10 mouse cellular contexts compared by ENCODE assay signal in the genomic region with DNA sequence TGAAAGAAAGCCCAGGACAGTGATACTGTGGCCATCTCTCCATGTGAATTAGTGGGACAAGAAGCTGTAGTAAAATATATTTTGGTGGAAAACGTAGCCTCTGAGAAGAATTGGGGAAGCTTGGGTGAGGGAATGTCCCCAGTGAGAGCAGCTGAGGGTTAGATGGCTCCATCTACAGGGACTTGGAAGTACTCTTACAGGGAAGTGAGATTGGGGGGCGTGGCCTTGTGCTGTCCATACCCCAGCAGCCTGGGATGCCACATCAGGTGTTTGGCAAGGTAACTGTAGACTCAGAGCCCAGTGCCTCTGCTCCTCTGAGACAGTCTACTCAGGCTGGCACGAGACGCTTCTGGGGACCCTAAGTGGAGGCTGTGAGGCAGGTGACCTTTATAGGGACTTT. TPM values are rescaled to one million over a fixed set of nuclear protein-coding genes. Genes with fewer than 3 reads are reported as not detected.
A peak's percentile ranks its signal among the peaks of the same experiment; 100 is the strongest.
DNase-seq lines count a peak whose midpoint lies in the region; ATAC-seq lines count a peak whose summit lies in the region.
"Had no signal": no experiment of that assay in that cellular context is flagged by ENCODE, and none has a peak within 500 bp of the region (broad histone marks: within the 10 kb centered on the region; RNA-seq: fewer than 3 reads in every experiment).

No protein-coding gene starts in this region.

- no peak overlapping the region for H3K27ac ChIP-seq in heart, embryonic 12.5 days (ENCODE audit: poor library complexity, severe bottlenecking)

- H3K9ac ChIP-seq in heart, embryonic 12.5 days, result no peak overlapping the region

- H3K27me3 ChIP-seq in heart, embryonic 12.5 days (replicated peaks), result peaks cover 9% of the 10 kb centered on the region
- H3K27me3 ChIP-seq in splenic B cell, adult 2 months (ENCODE audit: control insufficient read depth, insufficient read depth, low read length, poor library complexity, severe bottlenecking), result no peaks in the 10 kb centered on the region

- 30% methylated on average over 4 of the region's 4 CpGs for WGBS in heart, embryonic 12.5 days

- H3K4me2 ChIP-seq in heart, embryonic 12.5 days, result no peak overlapping the region

- intact Hi-C loops in heart, postnatal 14 days (cut with DNase I), result no loop called here

- no peaks in the 10 kb centered on the region for H3K4me1 ChIP-seq in heart, embryonic 12.5 days (replicated peaks)

- peak; percentile 10 to 19 for DNase-seq in heart, postnatal 14 days
- DNase-seq in right cerebral cortex, postnatal 4 days, result peak; percentile 9
- DNase-seq in right cerebral cortex, postnatal 14 days, result no peak
- DNase-seq in embryo, embryonic 11 days, result peak; percentile 48
- peak; percentile 58 for DNase-seq in splenic B cell, adult 2 months (ENCODE audit: low read depth, low spot score)
- DNase-seq in adipocyte (ENCODE audit: low spot score), result no peak
- DNase-seq in c-Kit-positive CD71-positive TER-119-positive erythroid progenitor cells, embryonic 14.5 days (ENCODE audit: low spot score), result no peak
- DNase-seq: cerebellum, postnatal 36 days; gastrocnemius, postnatal 25 days had no signal

- H3K4me3 ChIP-seq in heart, embryonic 12.5 days, result no peak overlapping the region

- H3K36me3 ChIP-seq in heart, embryonic 12.5 days, result peaks cover 10% of the 10 kb centered on the region; the same call in 1 of the 2 replicates
- H3K36me3 ChIP-seq in splenic B cell, adult 2 months (ENCODE audit: control insufficient read depth, insufficient read depth, low read length, poor library complexity, severe bottlenecking), result 0 out of 2 replicates have a peak, but pooled peaks cover 2% of the 10 kb centered on the region

- H3K9me3 ChIP-seq in heart, embryonic 12.5 days (replicated peaks), result no peaks in the 10 kb centered on the region

- ATAC-seq in heart, embryonic 12.5 days (ENCODE audit: insufficient number of reproducible peaks, low FRiP score), result no peak

RNA-seq across cellular contexts. Expression of a gene that starts 23.0 kb away (rescaled TPM):
- 10 to 100 TPM; 19.2 to 19.3 TPM for total RNA-seq in heart, postnatal 14 days (2021)
- polyA plus RNA-seq in heart, embryonic 12.5 days (2016; fragmentation: Nextera tagmentation; extraction: Ambion mirVana), result 17.0 and 17.3 TPM in 2 replicates

RNA-seq across cellular contexts. Expression of a gene that starts 28.2 kb away (rescaled TPM):
- 10 to 100 TPM; 85.8 to 99.0 TPM for total RNA-seq in heart, postnatal 14 days (2021)
- polyA plus RNA-seq in heart, embryonic 12.5 days (2016; fragmentation: Nextera tagmentation; extraction: Ambion mirVana), result 168 and 169 TPM in 2 replicates

RNA-seq across cellular contexts. Expression of a gene that starts 54.1 kb away (rescaled TPM):
- 1 to 10 TPM; 3.8 to 5.3 TPM for total RNA-seq in heart, postnatal 14 days (2021)
- 0.42 and 0.59 TPM in 2 replicates for polyA plus RNA-seq in heart, embryonic 12.5 days (2016; fragmentation: Nextera tagmentation; extraction: Ambion mirVana)

Comparison
In these comparisons a context has a peak if more than half of its experiments do, and no peak if none do; other contexts are left out.
1. DNase-seq: peak in heart, postnatal 14 days (2 of 2), right cerebral cortex, postnatal 4 days (single experiment), embryo, embryonic 11 days (single experiment) and splenic B cell, adult 2 months (single experiment); none in right cerebral cortex, postnatal 14 days (single experiment), adipocyte (single experiment) and c-Kit-positive CD71-positive TER-119-positive erythroid progenitor cells, embryonic 14.5 days (single experiment).